Mouse (Mus musculus): ENCODE data around the gene Nrap. TPM values are rescaled to one million over a fixed set of nuclear protein-coding genes. Genes with fewer than 3 reads are reported as not detected.

Gene Nrap
- 0.20 and 0.32 TPM in 2 replicates for polyA plus RNA-seq (2015; fragmentation: Nextera tagmentation; extraction: Ambion mirVana)

GRCm38 (mm10) chr19:56389879-56390278 lies at the start of gene Nrap:
TSS of gene Nrap (minus strand) at chr19:56390037.
- no peak for ATAC-seq
- no peak within 1 kb of the TSS for H3K27ac ChIP-seq

GRCm38 (mm10) chr19:56439072-56439434 lies 49.2 kb upstream of the Nrap start:
- Histone ChIP-seq H3K36me3 (peaks cover 6% of the 10 kb centered on the region), H3K27me3 (replicated peaks) (no peaks in the 10 kb centered on the region), H3K9ac (no peak overlapping the region), H3K27ac (no peak overlapping the region), H3K9me3 (no peaks in the 10 kb centered on the region), H3K4me1 (replicated peaks) (peaks cover 5% of the 10 kb centered on the region; the same call in 1 of the 2 replicates), H3K4me2 (replicated peaks) (no peak overlapping the region), H3K4me3 (replicated peaks) (no peak overlapping the region)
- ATAC-seq: peak; percentile 51; the same call in 1 of the 2 replicates
- WGBS: 62% methylated on average over 6 of the region's 6 CpGs

More at GRCm38 (mm10) chr19:56389879-56390278, at the start of gene Nrap:
- no peaks in the 10 kb centered on the region for H3K27me3 ChIP-seq (replicated peaks)
- WGBS: 86% methylated on average over 11 of the region's 11 CpGs
- H3K36me3 ChIP-seq: no peaks in the 10 kb centered on the region
- H3K4me1 ChIP-seq (replicated peaks): no peaks in the 10 kb centered on the region
- H3K4me2 ChIP-seq (replicated peaks): no peak within 1 kb of the TSS
- H3K9ac ChIP-seq: no peak within 1 kb of the TSS
- H3K4me3 ChIP-seq (replicated peaks): no peak within 1 kb of the TSS
- H3K9me3 ChIP-seq: no peaks in the 10 kb centered on the region

GRCm38 (mm10) chr19:56438357-56439071 lies 48.7 kb upstream of the Nrap start:
- H3K4me1 ChIP-seq (replicated peaks): peaks cover 5% of the 10 kb centered on the region; the same call in 1 of the 2 replicates
- 60% methylated on average over 7 of the region's 7 CpGs for WGBS
- no peaks in the 10 kb centered on the region for H3K27me3 ChIP-seq (replicated peaks)
- H3K27ac ChIP-seq: 0 out of 2 replicates have a peak overlapping the region, but pooled peaks have one; percentile 20
- H3K4me3 ChIP-seq (replicated peaks): no peak overlapping the region
- peaks cover 10% of the 10 kb centered on the region for H3K36me3 ChIP-seq
- ATAC-seq: no peak
- H3K9ac ChIP-seq: no peak overlapping the region
- no peaks in the 10 kb centered on the region for H3K9me3 ChIP-seq
- no peak overlapping the region for H3K4me2 ChIP-seq (replicated peaks)

DNA sequence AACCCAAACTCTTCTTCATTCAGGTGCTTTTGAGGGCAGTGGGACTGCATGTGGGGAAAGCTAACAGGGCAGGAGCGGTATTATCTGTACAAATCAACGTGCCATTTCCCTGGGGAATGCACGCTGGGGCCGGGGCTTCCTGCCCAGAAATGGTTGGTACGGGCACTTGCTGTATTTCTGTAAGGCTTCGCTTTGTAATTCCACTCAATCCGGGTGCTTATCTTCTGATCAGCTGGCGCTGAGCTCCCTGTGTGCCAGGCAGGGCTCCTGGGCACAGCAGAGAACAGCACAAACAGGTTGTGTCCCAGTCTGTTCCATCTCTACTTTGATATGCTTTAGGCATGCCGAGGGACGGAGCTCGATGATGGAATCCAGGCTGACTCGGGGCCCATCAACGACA lies 46.5 kb upstream of the Nrap start:
- Histone ChIP-seq H3K9ac (no peak overlapping the region), H3K9me3 (no peaks in the 10 kb centered on the region), H3K27ac (no peak overlapping the region), H3K36me3 (peaks cover 10% of the 10 kb centered on the region), H3K27me3 (replicated peaks) (no peaks in the 10 kb centered on the region), H3K4me2 (replicated peaks) (no peak overlapping the region), H3K4me1 (replicated peaks) (peaks cover 7% of the 10 kb centered on the region; the same call in 1 of the 2 replicates), H3K4me3 (replicated peaks) (no peak overlapping the region)
- no peak for ATAC-seq
- 76% methylated on average over 13 of the region's 13 CpGs for WGBS

- Histone ChIP-seq H3K9me3 (no peaks in the 10 kb centered on the region), H3K27me3 (replicated peaks) (no peaks in the 10 kb centered on the region), H3K4me2 (replicated peaks) (no peak overlapping the region), H3K27ac (no peak overlapping the region), H3K9ac (no peak overlapping the region), H3K36me3 (peaks cover 8% of the 10 kb centered on the region), H3K4me1 (replicated peaks) (peaks cover 7% of the 10 kb centered on the region; the same call in 1 of the 2 replicates), H3K4me3 (replicated peaks) (no peak overlapping the region)
- no peak for ATAC-seq
- 85% methylated on average over 7 of the region's 7 CpGs for WGBS
Observed at GRCm38 (mm10) chr19:56433581-56433980, 43.7 kb upstream of the Nrap start.

GRCm38 (mm10) chr19:56432706-56433105 lies 42.9 kb upstream of the Nrap start:
- H3K9ac ChIP-seq: no peak overlapping the region
- peaks cover 8% of the 10 kb centered on the region; the same call in 1 of the 2 replicates for H3K36me3 ChIP-seq
- 0 out of 2 replicates have a peak, but pooled peaks cover 2% of the 10 kb centered on the region for H3K4me1 ChIP-seq (replicated peaks)
- no peak overlapping the region for H3K4me3 ChIP-seq (replicated peaks)
- no peak for ATAC-seq
- 48% methylated on average over 10 of the region's 10 CpGs for WGBS
- no peak overlapping the region for H3K27ac ChIP-seq
- no peak overlapping the region for H3K4me2 ChIP-seq (replicated peaks)
- no peaks in the 10 kb centered on the region for H3K9me3 ChIP-seq
- no peaks in the 10 kb centered on the region for H3K27me3 ChIP-seq (replicated peaks)

DNA sequence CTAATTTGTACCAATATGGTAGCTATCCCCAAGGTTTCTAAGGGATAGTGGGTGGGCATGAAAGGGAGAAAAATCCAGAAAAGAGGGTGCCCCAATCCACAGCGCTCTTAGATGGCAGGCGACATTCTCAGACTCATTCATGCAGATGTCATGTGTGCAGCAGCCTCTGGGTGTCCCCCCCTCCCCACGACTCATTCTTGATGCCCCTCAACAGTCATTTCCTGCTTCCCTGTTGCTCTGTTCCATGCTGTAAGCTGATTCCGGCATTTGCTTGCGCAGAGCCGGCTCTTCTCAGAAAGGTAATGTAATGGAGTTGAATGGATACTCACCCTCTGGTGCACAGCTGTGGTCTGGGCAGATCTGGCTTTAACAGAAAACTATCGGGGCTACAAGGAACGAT lies 40.5 kb upstream of the Nrap start:
- Histone ChIP-seq H3K4me2 (replicated peaks) (no peak overlapping the region), H3K27ac (no peak overlapping the region), H3K9ac (no peak overlapping the region), H3K9me3 (no peaks in the 10 kb centered on the region), H3K36me3 (peaks cover 8% of the 10 kb centered on the region; the same call in 1 of the 2 replicates), H3K4me1 (replicated peaks) (peaks cover 7% of the 10 kb centered on the region), H3K4me3 (replicated peaks) (no peak overlapping the region), H3K27me3 (replicated peaks) (no peaks in the 10 kb centered on the region)
- no peak for ATAC-seq
- 71% methylated on average over 8 of the region's 8 CpGs for WGBS

DNA sequence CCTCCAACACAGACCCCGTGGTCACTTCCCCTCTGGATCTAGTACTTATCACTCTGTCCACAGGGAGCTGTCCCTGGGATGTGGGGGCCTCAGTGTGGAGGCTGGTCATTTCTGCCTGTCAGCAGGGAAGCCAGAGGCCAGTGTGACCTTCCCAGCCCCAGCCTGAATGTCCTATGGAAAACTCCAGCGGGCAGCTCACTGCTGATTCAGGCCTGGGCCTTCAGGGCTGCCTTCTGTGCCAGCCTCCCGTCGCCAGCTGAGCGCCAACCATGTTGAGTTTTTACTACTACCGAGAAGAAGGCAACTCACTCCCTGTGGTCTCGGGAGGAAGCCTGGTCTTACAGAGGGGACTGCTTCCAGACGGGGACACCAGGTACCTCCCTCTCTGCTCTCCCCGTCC lies 35.7 kb upstream of the Nrap start:
- H3K4me2 ChIP-seq (replicated peaks): no peak overlapping the region
- no peaks in the 10 kb centered on the region for H3K27me3 ChIP-seq (replicated peaks)
- H3K4me1 ChIP-seq (replicated peaks): peaks cover 24% of the 10 kb centered on the region
- no peaks in the 10 kb centered on the region for H3K36me3 ChIP-seq
- H3K9me3 ChIP-seq: no peaks in the 10 kb centered on the region
- no peak overlapping the region for H3K9ac ChIP-seq
- H3K27ac ChIP-seq: peak overlapping the region; percentile 69
- H3K4me3 ChIP-seq (replicated peaks): no peak overlapping the region
- WGBS: 49% methylated on average over 9 of the region's 9 CpGs
- ATAC-seq: 0 out of 2 replicates have a peak, but pooled peaks have one; percentile 15

GRCm38 (mm10) chr19:56424606-56425395 lies 35.0 kb upstream of the Nrap start:
- WGBS: 60% methylated on average over 17 of the region's 17 CpGs

GRCm38 (mm10) chr19:56423370-56423769 lies 33.5 kb upstream of the Nrap start:
- 46% methylated on average over 12 of the region's 12 CpGs for WGBS
- H3K4me1 ChIP-seq (replicated peaks): peaks cover 26% of the 10 kb centered on the region
- H3K4me2 ChIP-seq (replicated peaks): 0 out of 2 replicates have a peak overlapping the region, but pooled peaks have one; percentile 0
- H3K9ac ChIP-seq: no peak overlapping the region
- ATAC-seq: peak; percentile 18
- H3K4me3 ChIP-seq (replicated peaks): no peak overlapping the region
- H3K27me3 ChIP-seq (replicated peaks): no peaks in the 10 kb centered on the region
- peak overlapping the region; percentile 57 for H3K27ac ChIP-seq
- H3K36me3 ChIP-seq: no peaks in the 10 kb centered on the region
- no peaks in the 10 kb centered on the region for H3K9me3 ChIP-seq

More at GRCm38 (mm10) chr19:56424606-56425395, 35.0 kb upstream of the Nrap start:
- Histone ChIP-seq H3K27me3 (replicated peaks) (no peaks in the 10 kb centered on the region), H3K9ac (no peak overlapping the region), H3K4me1 (replicated peaks) (peaks cover 24% of the 10 kb centered on the region), H3K27ac (no peak overlapping the region), H3K36me3 (no peaks in the 10 kb centered on the region), H3K4me2 (replicated peaks) (no peak overlapping the region), H3K9me3 (no peaks in the 10 kb centered on the region), H3K4me3 (replicated peaks) (no peak overlapping the region)
- no peak for ATAC-seq

- Histone ChIP-seq H3K4me2 (replicated peaks) (no peak overlapping the region), H3K27ac (peak overlapping the region; percentile 57), H3K4me3 (replicated peaks) (no peak overlapping the region), H3K27me3 (replicated peaks) (no peaks in the 10 kb centered on the region), H3K9ac (no peak overlapping the region), H3K4me1 (replicated peaks) (peaks cover 26% of the 10 kb centered on the region), H3K9me3 (no peaks in the 10 kb centered on the region), H3K36me3 (no peaks in the 10 kb centered on the region)
- peak; percentile 42 for ATAC-seq
- WGBS: 32% methylated on average over 14 of the region's 14 CpGs
Observed at GRCm38 (mm10) chr19:56422476-56423338, 32.9 kb upstream of the Nrap start.
